Mouse (Mus musculus) midbrain, embryonic 11.5 days (tissue): Measurements from ENCODE around the gene Otud4. TPM values are rescaled to one million over a fixed set of nuclear protein-coding genes. Genes with fewer than 3 reads are reported as not detected.
A peak's percentile ranks its signal among the peaks of the same experiment; 100 is the strongest.

ENCODE experiments used
- ATAC-seq: fragments of 200-750 bp; cut with Nextera tagmentation; 2 replicates; pipeline ENCODE4 v1.8.0; 2017; ENCODE audit warnings: moderate TSS enrichment, moderate library complexity; ENCODE audit not compliant: low FRiP score
- DNase-seq: peaks from one replicate; pipeline ENCODE4 v3.0.0; 2015; ENCODE audit warnings: low spot score; ENCODE audit errors: missing footprints
- H3K27ac ChIP-seq: fragments of 300-500 bp; sonication (generic); 2 replicates; pipeline ENCODE4 v1.5.1; 2014; ENCODE audit warnings: low read depth, low read length
- H3K27me3 ChIP-seq: fragments of 300-500 bp; sonication (generic); 2 replicates; pipeline ENCODE4 v1.6.1; 2014; ENCODE audit warnings: mild to moderate bottlenecking, low read length, moderate library complexity, mixed read lengths; ENCODE audit not compliant: control insufficient read depth, insufficient read depth
- H3K36me3 ChIP-seq: fragments of 300-500 bp; sonication (generic); 2 replicates; pipeline ENCODE4 v1.6.1; 2014; ENCODE audit warnings: mild to moderate bottlenecking, low read length, moderate library complexity, mixed read lengths; ENCODE audit not compliant: control insufficient read depth, insufficient read depth
- H3K4me1 ChIP-seq: fragments of 300-500 bp; sonication (generic); 2 replicates; pipeline ENCODE4 v1.6.1; 2014; ENCODE audit warnings: low read length; ENCODE audit not compliant: control insufficient read depth, insufficient read depth
- H3K4me2 ChIP-seq: fragments of 300-500 bp; sonication (generic); 2 replicates; pipeline ENCODE4 v1.6.1; 2014; ENCODE audit warnings: mild to moderate bottlenecking, moderate library complexity
- H3K4me3 ChIP-seq: fragments of 300-500 bp; sonication (generic); 2 replicates; pipeline ENCODE4 v1.5.1; 2014; ENCODE audit warnings: low read depth, low read length
- H3K9ac ChIP-seq: fragments of 300-500 bp; sonication (generic); 2 replicates; pipeline ENCODE4 v1.6.1; 2014; ENCODE audit warnings: low read length
- H3K9me3 ChIP-seq: fragments of 300-500 bp; sonication (generic); 2 replicates; pipeline ENCODE4 v1.6.1; 2016; ENCODE audit warnings: low read length; ENCODE audit not compliant: control insufficient read depth
- WGBS: fragments of 180-500 bp; shearing (Covaris S2); extraction: QIAGEN DNeasy Blood & Tissue Kit; methylation state at CpG from one replicate; pipeline ENCODE4 v1.1.7; 2014; 5-methylcytosine and 5-hydroxymethylcytosine counted together
- polyA plus RNA-seq: library from polyadenylated mRNA; unstranded; fragments of >200 nt; fragmentation: Nextera tagmentation; extraction: Ambion mirVana; gene quantifications from 2 replicates; pipeline ENCODE4 v1.2.1, GENCODE M21; 2014

Gene Otud4
- polyA plus RNA-seq, 1 experiment from 2014 or later: 22.7 TPM

DNA sequence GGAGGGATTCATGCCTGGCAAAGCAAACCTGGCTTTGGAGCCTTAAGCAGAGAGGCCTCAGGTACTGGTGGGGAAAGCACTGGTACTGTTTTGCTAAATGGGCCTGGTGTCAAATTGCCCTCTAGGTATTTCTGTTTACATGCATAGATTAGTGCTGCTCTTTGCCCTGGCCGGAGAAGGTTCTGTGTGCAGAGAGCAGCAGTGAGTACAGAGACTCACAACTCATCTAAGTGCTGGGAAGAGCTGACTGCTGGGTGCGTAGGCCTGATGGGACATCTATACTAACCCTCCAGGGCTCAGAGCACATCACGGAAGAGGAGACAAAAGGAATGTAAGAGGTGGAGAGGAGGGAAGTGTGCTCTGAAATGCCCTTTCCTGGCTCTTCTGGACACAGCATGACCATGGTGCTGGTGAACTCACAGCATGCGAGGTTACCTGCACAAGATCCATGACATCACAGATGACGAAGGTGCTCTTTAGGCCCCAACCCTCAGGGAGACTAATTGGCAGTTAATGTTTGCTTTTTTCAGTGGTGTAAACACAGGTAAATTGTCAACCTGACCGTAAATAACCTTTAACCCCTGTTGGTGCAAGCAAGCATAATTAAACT is 23.6 kb upstream of the Otud4 start:
- WGBS: 73% methylated on average over 6 of the region's 6 CpGs
- Histone ChIP-seq H3K4me2 (no peak overlapping the region), H3K4me3 (no peak overlapping the region), H3K27me3 (no peaks in the 10 kb centered on the region), H3K27ac (no peak overlapping the region), H3K9me3 (no peaks in the 10 kb centered on the region), H3K4me1 (peaks cover 6% of the 10 kb centered on the region; the same call in 1 of the 2 replicates), H3K36me3 (no peaks in the 10 kb centered on the region), H3K9ac (no peak overlapping the region)
- ATAC-seq (no peak), DNase-seq (no peak)

DNA sequence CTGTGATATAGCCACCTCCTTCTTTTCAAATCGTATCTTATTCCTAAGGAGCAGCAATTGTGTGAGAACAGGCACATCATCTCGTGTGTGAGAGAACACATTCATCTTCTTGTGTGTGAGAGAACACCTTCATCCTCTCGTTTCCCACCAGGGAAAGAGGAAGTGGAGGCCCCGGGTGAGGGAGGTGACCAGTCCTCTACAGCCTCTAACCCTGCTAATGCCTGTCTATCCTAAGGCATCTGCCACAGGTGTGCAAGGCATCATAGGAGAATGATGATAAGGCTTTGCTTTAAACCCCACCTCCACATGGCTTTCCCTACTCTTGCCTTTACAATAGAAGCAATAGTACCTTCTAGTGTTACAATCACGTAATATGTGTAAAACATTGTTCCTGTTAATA is 20.5 kb upstream of the Otud4 start:
- no peaks in the 10 kb centered on the region for H3K27me3 ChIP-seq
- 77% methylated on average over 5 of the region's 5 CpGs for WGBS

DNA sequence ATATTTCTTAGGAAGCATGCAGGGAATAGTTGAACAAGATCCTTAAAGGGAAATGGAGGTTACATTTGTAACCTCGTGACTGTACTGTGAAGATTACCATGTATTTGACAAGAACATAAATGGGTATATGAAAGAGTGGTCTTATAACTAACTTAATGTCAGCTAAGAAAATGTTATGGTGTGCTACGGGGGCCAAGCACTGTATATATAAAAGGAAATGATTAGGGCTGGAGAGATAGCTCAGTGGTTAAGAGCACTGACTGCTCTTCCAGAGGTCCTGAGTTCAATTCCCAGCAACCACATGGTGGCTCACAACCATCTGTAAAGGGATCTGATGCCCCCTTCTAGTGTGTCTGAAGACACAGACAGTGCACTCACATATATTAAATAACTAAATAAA is 20.1 kb upstream of the Otud4 start:
- Histone ChIP-seq H3K4me2 (no peak overlapping the region), H3K9ac (no peak overlapping the region), H3K36me3 (no peaks in the 10 kb centered on the region), H3K4me3 (no peak overlapping the region), H3K27me3 (no peaks in the 10 kb centered on the region), H3K9me3 (no peaks in the 10 kb centered on the region), H3K27ac (no peak overlapping the region), H3K4me1 (peaks cover 6% of the 10 kb centered on the region; the same call in 1 of the 2 replicates)
- ATAC-seq (no peak), DNase-seq (no peak)
- 87% methylated on average over 2 of the region's 2 CpGs for WGBS

More for the DNA sequence above, 20.5 kb upstream of the Otud4 start:
- DNase-seq: no peak
- Histone ChIP-seq H3K4me3 (no peak overlapping the region), H3K36me3 (no peaks in the 10 kb centered on the region), H3K27ac (no peak overlapping the region), H3K4me1 (peaks cover 6% of the 10 kb centered on the region; the same call in 1 of the 2 replicates), H3K9me3 (no peaks in the 10 kb centered on the region), H3K4me2 (no peak overlapping the region), H3K9ac (no peak overlapping the region)
- no peak for ATAC-seq

DNA sequence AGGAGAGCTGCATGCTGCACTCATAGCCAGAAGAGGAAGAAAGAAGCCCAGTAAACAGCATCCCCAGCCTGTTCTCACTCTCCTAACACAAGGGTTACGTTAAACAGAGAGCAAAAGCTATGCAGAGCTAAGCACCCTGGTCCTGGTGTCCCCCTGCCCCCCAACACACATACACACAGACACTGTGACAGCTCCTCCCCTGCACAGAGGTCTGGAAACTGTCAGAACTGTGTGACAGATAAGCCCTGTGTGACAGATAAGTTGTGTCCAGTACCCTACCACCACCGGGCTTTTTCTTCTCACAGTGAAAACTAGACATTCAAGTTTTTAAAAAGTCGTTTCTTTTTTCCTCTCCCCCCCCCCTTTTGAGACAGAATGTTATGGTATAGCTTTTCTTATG is 19.4 kb upstream of the Otud4 start:
- Histone ChIP-seq H3K4me2 (no peak overlapping the region), H3K4me3 (no peak overlapping the region), H3K9ac (peak overlapping the region; percentile 9; the same call in 1 of the 2 replicates), H3K4me1 (peaks cover 6% of the 10 kb centered on the region; the same call in 1 of the 2 replicates), H3K9me3 (no peaks in the 10 kb centered on the region), H3K27ac (no peak overlapping the region), H3K36me3 (no peaks in the 10 kb centered on the region), H3K27me3 (no peaks in the 10 kb centered on the region)
- ATAC-seq (no peak), DNase-seq (no peak)
- WGBS: 53% methylated on average over 3 of the region's 3 CpGs

DNA sequence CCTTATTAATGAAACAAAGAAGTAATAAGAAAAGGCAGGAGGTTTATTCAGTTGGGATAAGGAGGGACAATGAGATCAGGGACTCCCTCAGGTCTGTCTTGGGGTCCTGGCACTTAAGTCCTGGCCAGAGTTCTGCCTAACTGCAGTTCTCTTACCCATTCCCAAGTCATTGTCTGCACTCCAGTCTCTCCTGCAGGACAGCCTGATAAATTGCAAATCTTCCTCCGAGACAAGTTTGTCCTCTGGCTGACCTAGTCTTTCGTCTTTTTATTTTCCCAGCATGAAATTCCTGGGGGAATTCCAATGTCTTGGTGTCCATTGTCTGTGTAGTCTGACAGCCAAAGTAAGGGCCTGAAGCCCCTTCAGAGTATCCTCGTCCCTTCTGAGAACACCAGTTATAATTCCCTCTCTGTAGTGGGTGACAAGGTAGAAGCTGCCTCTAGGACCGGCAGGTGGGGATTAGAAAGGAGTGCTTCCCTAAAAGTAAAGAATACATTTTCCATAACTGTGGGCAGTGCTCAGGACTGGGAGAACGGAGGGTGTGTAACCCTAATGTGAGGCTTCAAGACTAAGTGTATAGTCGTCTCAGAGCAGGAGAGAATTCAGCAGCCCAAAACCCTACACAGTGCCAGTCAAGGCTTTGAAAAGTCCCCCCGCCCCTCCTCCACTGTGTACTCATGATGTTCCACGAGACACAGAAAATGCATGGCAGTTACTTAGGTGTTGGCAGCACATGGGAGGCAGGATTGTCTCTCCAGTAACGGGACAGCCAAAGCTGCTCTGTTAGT is 18.7 kb upstream of the Otud4 start:
- no peak overlapping the region for H3K9ac ChIP-seq
- 42% methylated on average over 9 of the region's 9 CpGs for WGBS
- H3K27ac ChIP-seq: no peak overlapping the region
- H3K4me1 ChIP-seq: peaks cover 6% of the 10 kb centered on the region; the same call in 1 of the 2 replicates
- H3K4me3 ChIP-seq: no peak overlapping the region
- no peaks in the 10 kb centered on the region for H3K36me3 ChIP-seq
- ATAC-seq: no peak
- H3K4me2 ChIP-seq: no peak overlapping the region
- no peaks in the 10 kb centered on the region for H3K9me3 ChIP-seq
- H3K27me3 ChIP-seq: no peaks in the 10 kb centered on the region
- DNase-seq: no peak

DNA sequence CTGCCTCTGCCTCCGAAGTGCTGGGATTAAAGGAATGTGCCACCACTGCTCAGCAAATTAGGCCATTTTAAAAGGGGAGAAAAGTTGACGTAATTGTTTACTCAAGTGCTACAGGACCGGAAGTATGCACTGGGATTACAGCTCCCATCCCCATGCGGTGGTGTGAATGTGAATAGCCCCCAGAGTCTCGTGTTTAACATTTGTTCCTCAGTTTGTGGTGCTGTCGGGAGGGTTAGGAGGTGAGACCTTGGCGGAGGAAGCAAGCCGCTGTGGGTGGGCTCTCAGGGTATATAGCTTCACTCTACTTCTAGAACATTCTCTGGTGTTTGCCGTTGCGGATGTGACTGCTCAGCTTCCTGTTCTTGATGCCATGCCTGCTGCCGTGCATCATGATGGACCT is 17.1 kb upstream of the Otud4 start:
- no peak overlapping the region for H3K9ac ChIP-seq

DNA sequence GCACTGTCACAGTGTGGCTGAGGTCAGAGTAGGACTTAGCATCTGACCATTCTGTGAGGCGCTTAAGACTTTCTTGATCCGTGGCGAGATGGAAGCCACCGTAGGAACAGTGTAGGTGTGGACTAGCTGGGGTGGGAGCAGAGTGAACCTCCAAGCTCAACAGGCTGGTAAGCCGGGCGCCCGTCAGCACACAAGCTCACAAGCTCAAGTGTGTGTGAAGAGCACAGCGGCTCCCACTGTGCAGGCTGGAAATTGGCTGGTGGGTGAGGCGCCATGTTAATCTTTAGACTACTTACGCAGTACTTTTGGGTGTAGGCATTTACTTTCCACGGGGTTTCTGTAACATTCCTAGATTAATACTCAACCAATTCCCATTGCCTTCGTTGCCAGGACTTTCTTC is 16.1 kb upstream of the Otud4 start:
- Histone ChIP-seq H3K9me3 (no peaks in the 10 kb centered on the region), H3K4me2 (no peak overlapping the region), H3K27ac (no peak overlapping the region), H3K4me1 (peaks cover 6% of the 10 kb centered on the region; the same call in 1 of the 2 replicates), H3K4me3 (no peak overlapping the region), H3K9ac (no peak overlapping the region), H3K36me3 (no peaks in the 10 kb centered on the region), H3K27me3 (no peaks in the 10 kb centered on the region)
- ATAC-seq (no peak), DNase-seq (no peak)
- WGBS: 91% methylated on average over 12 of the region's 12 CpGs

More for the DNA sequence above, 17.1 kb upstream of the Otud4 start:
- peaks cover 6% of the 10 kb centered on the region; the same call in 1 of the 2 replicates for H3K4me1 ChIP-seq
- no peak overlapping the region for H3K4me3 ChIP-seq
- H3K27me3 ChIP-seq: no peaks in the 10 kb centered on the region
- no peaks in the 10 kb centered on the region for H3K36me3 ChIP-seq
- H3K9me3 ChIP-seq: no peaks in the 10 kb centered on the region
- no peak overlapping the region for H3K4me2 ChIP-seq
- no peak overlapping the region for H3K27ac ChIP-seq
- ATAC-seq (no peak), DNase-seq (no peak)
- WGBS: 84% methylated on average over 11 of the region's 11 CpGs

DNA sequence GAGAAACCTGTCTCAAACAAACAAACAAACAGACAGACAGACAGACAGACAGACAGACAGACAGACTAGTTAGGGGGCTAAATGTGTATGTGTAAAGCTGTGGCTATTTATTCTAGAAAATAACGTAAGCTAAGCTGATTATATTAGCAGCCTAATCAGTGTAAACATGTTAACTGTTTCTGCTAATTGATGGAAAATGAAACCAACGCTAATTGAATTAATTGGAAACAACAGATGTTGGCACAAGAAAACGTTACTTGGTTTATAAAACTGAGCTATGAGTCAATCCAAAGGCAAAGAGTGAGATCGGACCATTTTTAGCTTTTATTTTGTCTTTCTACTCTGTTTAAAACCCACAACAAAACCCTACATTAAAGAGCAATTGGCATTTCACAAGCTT is 15.0 kb upstream of the Otud4 start:
- Histone ChIP-seq H3K9ac (no peak overlapping the region), H3K27ac (no peak overlapping the region), H3K9me3 (no peaks in the 10 kb centered on the region), H3K4me3 (no peak overlapping the region), H3K36me3 (no peaks in the 10 kb centered on the region), H3K27me3 (no peaks in the 10 kb centered on the region), H3K4me2 (no peak overlapping the region), H3K4me1 (peaks cover 6% of the 10 kb centered on the region; the same call in 1 of the 2 replicates)
- 90% methylated on average over 4 of the region's 4 CpGs for WGBS
- DNase-seq: no peak
- no peak for ATAC-seq

DNA sequence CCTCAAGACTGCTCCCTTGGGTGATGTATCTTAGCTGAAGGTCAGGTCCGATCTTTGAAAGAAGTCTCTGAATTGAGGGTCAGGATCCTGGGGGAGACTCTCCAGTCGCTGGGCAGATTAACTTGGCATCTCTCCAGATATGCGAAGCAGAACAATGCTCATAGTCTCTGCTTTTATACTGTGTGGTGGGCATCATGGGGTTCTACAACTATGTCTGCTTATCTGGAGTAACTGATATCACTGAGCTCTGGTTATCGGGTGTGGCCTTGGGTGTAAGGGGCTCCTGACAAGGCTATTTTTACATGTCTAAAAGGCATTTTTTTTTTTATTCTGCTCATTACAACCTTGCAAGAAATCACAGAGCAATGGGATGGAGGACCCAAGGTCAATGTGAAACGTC is 13.2 kb upstream of the Otud4 start:
- H3K27ac ChIP-seq: no peak overlapping the region
- WGBS: 86% methylated on average over 5 of the region's 5 CpGs
- H3K4me1 ChIP-seq: no peaks in the 10 kb centered on the region
- no peaks in the 10 kb centered on the region for H3K27me3 ChIP-seq
- no peak overlapping the region for H3K9ac ChIP-seq
- no peaks in the 10 kb centered on the region for H3K9me3 ChIP-seq
- no peaks in the 10 kb centered on the region for H3K36me3 ChIP-seq
- H3K4me2 ChIP-seq: no peak overlapping the region
- DNase-seq (peak; percentile 77), ATAC-seq (no peak)
- H3K4me3 ChIP-seq: no peak overlapping the region
